Mouse (Mus musculus) gastrocnemius, postnatal 14 days (tissue): ENCODE results near the gene Rab23. TPM values are rescaled to one million over a fixed set of nuclear protein-coding genes. Genes with fewer than 3 reads are reported as not detected.
"Not testable (repeated sequence)": the region's sequence is repeated elsewhere in the genome, so short reads cannot be mapped to it uniquely, and the experiment has no call there.

Experiments used
- DNase-seq: peaks from one replicate; pipeline ENCODE4 v3.0.0; 2021; ENCODE audit warnings: mixed read lengths
- intact Hi-C: fragments of 180-260 bp; cut with DNase I; formaldehyde crosslinking; loops from one replicate; pipeline ENCODE4 v1.15.1; 2025; ENCODE audit warnings: low total_unique reads
- total RNA-seq, 2 experiments: library from RNA; stranded (reverse); gene quantifications; 2 replicates each; pipeline ENCODE4 v1.2.3; 2021

Gene Rab23
- total RNA-seq, 2 experiments from 2014 or later = 6.5 to 7.0 TPM

DNA sequence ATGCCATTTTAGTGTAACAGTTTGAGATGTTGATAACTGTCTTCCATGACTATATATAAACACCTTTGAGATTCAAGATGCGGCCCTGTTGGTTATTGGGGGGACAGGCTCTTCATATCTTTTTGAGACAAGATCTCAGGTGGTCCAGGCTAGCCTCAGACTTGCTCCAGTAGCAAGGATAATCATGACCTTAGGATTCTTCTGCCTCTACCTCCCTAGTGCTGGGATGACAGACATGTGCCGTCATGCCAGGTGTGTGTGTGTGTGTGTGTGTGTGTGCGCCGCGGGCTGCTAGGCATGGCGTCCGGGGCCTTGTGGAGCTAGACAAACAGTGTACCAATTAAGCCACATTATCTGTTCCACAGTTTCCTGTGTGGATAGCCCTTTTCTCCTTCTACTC is 1.3 kb downstream of the Rab23 start:
- no peak for DNase-seq

DNA sequence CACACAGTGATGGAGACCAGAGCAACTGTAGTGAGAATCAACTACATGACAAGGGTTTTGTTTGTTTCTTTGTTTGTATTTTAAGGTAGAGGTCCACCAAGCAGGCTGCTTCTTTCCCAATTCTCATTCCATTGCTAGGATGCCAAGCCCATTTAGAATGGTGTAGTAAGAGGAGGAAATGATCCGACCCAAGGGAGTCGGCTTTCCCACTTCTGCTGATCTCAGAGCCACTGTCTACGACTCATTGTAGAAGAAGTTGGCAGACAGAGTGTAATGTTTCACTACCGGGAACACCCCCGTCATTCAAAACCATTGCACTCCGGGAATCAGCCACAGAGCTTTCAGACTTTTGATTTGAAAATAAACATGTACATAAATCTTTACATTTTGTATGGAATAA is 4.8 kb downstream of the Rab23 start:
- no peak for DNase-seq
- intact Hi-C loops = no loop called here

More for the DNA sequence above, 1.3 kb downstream of the Rab23 start:
- intact Hi-C loops = no loop called here

DNA sequence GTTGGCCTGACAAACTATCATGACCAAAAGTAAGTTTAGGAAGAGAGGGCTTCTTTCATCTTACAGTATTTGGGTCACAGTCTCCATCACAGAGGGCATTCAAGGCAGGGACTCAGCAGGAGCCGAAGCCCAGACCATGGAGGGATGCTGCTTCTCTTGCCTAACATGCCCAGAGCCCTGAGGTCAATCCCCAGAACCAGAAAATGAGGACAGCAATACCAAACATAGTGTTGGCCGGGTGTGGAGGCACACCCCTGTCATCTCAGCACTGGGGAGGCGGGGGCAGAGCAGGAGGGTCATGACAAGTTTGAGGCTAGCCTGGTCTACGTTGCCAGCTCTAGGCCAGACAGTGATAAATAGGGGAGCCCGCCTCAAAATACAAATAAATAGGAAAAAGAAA is 5.4 kb downstream of the Rab23 start:
- DNase-seq = no peak
- intact Hi-C loops = no loop called here

DNA sequence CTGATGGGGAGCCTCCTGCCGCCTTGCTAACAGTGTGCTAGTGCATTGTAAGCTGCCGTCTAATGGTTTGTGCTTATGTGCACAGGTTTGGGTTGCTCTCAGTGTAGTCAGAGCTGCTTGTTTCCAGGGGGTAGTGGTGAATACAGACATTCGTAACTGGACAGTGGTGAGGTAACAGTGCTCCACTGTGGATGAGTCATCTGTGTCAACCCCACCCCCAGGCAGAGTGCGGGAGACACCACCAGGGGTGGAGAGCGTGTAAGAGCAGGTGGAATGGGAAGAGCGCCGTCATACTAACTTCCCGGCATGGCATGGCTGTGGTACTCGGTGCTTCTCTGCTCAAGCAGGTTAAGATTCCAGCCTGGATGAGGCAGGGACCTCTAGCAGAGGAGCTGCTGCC is 13.4 kb downstream of the Rab23 start:
- DNase-seq = no peak
- intact Hi-C loops = no loop called here

DNA sequence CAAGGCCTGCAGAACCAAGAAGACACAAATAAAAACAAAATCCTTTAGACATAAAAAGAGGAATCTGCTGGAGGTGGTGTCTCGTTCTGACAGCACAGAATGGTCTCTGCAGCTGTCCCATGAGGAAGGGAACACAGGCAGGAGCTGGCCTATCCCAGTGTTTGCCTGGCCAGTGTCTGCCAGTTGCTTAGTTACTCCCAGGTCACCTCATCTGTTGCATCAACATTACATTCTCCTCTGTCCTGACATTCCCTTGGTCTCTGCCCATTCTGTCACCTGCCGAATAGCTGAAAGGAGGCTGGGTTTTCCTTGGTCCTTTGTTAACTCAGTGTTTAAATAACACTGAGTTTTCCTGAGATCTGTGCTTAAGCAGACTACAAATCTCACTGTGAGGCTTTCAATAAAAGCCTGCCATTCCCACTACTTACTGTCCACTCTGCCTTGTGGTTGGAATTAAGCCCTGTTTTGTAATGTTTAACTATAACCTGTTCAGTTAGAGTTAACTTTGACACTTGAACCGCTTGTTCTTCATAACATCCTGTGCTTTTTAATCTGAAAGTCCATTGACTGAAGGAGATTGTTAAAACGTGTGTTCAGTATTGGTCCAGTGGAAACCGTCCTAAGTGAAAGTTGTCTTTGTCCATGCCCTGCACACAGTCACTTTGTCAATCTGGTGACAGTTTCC is 14.5 kb downstream of the Rab23 start:
- intact Hi-C loops = no loop called here

DNA sequence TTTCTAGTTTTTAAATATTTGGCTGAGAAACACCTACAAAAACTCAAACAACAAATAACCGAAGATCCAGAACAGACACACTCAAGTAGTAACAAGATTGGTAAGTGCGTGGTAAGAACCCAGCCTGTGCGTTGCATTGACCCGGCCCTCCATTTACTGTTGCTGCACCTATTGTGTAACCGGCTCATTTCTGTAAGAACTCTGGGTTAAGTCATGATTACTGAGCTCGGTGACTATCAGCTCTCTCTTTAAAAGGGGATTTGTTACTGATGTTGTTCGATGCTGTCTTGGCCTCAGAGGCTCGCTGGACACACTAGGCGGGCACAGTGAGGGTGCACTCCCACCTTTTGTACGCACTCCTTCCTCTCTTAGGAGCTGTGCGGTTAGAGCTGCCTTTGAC is 18.6 kb downstream of the Rab23 start:
- intact Hi-C loops = loop anchor here (5.0 kb wide), 2 partner anchors 56 to 71 kb away; partner anchors contain the start of gene Prim2
- no peak for DNase-seq

More for the DNA sequence above, 14.5 kb downstream of the Rab23 start:
- DNase-seq = no peak

DNA sequence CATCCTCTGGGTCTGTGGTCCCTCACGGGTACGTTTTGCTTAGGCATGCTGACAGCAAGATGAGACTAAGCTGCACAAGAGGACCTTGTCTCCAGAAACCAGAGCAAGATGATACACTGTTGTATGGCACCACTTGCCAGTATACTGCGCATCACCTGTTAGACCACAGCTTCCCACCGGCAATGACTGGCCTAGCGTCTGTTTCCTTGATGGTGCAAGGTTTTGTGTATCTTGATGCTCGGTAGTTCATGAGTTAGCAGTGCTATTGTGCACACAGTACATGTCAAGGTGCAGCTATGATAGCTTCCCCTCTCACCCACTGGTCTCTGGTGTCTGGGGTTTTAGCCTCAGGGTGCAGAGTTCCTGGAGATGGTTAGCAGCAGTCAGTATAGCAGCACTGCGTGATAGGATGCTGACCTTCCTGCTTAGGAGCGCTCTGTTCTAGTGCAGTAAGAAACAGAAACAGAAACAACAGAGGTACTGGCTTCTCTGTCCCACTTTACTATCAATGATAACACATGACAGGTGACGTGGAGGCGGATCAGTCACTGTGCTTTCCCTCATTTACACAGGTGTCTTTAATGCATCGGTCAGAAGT is 19.1 kb downstream of the Rab23 start:
- intact Hi-C loops = loop anchor here (5.0 kb wide), 2 partner anchors 56 to 71 kb away; partner anchors contain the start of gene Prim2
- DNase-seq = no peak

DNA sequence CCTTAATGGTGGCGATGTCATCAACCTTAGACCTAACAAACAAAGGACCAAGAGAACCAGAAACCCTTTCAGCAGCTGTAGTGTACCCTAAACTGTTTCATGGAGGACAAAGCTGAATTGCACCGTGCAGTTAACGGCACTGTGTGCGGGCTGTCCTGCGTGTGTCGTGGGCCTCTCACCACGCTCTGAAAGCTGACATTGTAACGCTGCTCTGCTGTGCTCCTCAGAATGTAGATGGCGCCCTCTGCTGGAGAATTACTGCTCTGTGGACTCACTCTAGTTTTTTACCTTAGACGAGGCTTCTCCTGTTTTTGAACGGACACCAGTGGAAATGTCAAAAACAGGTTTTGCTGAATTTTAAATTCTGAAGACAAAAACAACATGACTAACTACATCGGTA is 19.6 kb downstream of the Rab23 start:
- intact Hi-C loops = loop anchor here (5.0 kb wide), 2 partner anchors 57 to 72 kb away; partner anchors contain the start of gene Prim2
- peak; percentile 81 for DNase-seq

DNA sequence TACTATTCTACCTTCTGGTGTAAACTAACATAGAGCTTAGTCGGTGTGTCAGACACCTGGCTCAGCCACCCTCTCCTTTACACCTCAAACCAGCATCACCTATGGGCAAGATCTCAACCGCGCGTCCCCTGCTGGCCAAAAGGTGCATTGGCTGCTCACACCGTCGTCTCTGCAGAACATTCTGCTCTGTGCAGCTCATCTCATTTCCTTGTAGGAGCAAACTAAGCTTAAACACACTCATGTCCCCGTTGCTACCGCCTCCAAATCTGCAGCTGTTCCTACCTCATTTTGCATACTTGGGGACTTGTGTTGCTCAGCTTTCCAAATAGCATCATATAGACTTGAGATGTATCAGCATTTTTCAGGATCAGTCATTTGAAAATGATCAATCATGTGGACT is 23.2 kb downstream of the Rab23 start:
- DNase-seq = no peak
- intact Hi-C loops = no loop called here

DNA sequence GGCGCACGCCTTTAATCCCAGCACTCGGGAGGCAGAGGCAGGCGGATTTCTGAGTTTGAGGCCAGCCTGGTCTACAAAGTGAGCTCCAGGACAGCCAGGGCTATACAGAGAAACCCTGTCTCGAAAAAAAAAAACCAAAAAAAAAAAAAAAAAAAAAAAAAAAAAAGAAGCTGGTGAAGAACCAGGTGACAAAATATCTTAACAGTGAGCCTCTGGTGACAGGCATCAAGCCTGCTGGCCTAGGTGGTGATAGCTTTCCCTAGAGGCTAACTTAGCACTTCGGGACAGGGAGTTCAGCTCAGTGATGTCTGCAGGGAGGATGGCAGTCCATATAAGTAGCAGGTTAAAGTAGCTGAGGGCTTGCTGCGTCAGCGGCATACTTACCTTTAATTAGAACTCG is 25.1 kb downstream of the Rab23 start:
- intact Hi-C loops, DNase-seq: not testable (repeated sequence)

DNA sequence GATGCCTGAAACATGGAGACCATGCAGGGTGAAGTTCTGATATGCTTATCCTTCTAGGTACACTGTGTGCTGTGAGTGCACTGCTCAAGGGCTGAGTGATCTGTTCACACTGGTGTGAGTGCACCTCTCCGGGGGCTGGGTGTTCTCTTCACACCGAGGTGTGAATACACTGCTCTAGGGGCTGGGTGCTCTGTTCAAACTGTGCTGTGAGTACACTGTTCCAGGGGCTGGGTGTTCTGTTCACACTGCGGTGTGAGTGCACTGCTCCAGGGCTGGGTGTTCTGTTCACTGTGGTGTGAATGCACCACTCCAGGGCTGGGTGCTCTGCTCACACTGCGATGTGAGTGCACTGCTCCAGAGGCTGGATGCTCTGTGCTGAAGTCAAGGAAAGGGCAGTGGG is 26.2 kb downstream of the Rab23 start:
- intact Hi-C loops = no loop called here
- no peak for DNase-seq

DNA sequence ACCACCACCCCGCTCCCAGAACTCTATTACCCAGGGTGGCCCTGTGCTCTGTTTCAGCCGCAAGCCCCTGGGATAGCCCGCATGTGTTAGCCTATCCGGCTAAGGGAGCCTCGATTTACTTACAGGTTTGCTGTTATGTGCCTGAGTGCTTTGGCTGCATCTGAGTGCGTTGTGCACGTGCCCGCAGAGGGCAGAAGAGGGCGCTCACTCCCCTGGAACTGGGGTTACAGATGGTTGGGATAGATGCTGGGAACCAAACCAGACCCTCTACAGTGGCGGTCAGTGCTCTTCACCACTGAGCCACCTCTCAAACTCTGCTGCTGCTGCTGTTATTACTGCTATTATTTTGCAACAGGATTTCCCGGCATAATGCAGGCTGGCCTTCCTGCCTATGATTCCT is 29.4 kb downstream of the Rab23 start:
- intact Hi-C loops = no loop called here
- DNase-seq = no peak

DNA sequence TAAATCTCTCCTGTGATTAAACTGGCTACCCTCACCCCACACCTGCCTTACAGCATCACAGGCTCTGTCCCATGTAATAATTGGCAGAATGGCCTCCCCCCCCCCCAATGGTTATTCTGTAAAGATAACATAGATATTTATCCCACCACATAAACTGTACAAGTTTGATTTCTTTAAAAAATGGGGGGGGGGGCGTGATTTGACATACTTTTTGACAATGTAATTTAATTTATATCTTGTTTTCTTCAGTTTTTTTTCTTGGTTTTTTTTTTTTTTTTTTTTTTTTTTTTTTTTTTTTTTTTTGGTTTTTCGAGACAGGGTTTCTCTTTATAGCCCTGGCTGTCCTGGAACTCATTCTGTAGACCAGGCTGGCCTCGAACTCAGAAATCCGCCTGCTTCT is 30.0 kb downstream of the Rab23 start:
- intact Hi-C loops, DNase-seq: not testable (repeated sequence)

DNA sequence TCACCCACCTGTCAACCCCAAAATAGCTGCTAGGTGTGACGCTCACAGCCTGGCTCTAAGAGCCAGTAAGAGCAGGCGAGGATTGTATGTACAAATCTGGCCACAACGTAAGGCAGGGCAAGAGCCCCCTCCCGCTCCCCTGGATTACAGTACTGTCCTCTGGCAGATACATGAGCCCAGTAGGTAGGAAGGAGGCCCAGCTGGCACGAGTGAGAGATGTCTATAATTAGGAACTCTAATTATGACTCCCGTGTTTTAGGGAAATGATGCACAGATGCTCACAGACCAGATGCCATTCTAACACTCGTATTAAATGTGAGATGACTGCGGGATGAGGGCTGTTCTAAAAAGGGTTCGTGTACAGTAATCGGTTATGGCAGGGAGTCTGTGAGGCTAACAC is 31.6 kb downstream of the Rab23 start:
- no peak for DNase-seq

DNA sequence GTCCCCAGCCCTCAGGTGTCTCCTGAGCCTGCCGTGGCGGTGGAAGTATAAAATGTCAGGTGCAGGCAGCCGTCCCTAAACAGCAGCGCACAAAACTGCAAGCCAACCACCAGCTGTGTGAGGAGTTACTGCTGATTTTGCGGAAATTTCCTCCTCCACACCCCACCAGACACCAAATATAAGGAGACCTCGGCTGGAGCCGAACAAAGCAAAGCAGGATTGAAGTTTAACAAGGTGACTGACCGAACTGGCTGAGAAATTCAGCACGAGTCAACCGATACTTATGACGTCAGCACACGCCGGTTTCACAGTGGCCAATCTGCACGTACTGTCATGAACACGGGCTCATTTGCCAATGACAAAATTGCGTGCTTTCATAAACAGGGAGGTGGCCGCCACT is 34.4 kb downstream of the Rab23 start:
- DNase-seq = no peak
- intact Hi-C loops = no loop called here

More for the DNA sequence above, 31.6 kb downstream of the Rab23 start:
- intact Hi-C loops = no loop called here

DNA sequence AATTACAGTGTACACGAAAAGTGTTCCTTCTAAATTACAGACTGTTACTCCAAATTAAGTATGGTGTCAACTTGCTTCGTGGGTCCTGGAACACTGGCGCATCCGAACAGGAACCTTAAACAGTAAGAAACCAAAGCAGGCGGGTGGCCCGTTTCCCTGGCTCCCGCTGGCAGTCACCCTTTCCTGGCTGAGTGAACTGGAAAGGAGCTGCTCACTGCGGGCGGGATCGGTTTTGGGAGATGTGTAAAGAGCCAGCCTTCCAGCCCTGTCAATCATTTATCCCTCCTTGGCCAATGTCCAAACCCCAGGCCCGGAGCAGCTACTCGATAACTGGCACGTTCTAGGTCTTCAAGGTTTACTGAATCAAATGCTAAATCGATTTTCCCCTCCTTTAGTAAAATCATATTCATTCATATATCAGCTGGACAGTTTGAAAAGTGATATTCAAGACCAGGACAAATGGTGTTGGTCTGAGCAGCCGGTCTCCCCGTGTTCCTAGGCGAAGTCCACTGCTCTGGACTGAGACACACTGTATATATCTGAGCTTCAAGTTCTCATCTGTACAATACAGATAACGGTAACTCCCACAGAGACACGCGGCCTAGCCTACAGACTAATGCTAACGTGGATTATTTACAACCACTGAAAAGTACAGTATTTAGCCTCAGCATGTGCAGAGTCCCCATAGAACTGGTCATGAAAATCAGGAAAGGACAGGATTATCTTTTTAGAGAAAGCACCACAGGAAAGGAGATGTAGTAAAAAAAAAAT is 35.5 kb downstream of the Rab23 start:
- intact Hi-C loops = no loop called here
- DNase-seq = peak; percentile 42

DNA sequence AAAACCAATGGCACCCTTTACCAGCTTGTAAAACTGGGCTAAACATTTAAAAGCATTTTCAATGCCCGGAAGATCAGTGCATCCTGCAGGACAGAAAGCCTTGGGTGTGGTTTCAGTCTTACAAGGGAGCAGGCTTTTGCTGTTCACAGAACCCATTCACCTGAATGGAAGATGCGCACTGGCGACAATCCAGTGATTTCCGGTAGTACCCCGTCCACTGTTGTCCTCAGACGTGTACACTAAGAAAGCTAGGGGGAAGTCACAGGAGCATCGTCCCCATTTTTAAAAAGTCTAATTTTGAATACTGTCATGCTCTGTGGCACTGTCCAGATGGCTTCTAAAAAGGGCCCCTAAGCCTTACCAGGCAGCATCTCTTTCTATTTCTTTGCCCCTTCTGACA is 36.1 kb downstream of the Rab23 start:
- DNase-seq = no peak
- intact Hi-C loops = no loop called here

DNA sequence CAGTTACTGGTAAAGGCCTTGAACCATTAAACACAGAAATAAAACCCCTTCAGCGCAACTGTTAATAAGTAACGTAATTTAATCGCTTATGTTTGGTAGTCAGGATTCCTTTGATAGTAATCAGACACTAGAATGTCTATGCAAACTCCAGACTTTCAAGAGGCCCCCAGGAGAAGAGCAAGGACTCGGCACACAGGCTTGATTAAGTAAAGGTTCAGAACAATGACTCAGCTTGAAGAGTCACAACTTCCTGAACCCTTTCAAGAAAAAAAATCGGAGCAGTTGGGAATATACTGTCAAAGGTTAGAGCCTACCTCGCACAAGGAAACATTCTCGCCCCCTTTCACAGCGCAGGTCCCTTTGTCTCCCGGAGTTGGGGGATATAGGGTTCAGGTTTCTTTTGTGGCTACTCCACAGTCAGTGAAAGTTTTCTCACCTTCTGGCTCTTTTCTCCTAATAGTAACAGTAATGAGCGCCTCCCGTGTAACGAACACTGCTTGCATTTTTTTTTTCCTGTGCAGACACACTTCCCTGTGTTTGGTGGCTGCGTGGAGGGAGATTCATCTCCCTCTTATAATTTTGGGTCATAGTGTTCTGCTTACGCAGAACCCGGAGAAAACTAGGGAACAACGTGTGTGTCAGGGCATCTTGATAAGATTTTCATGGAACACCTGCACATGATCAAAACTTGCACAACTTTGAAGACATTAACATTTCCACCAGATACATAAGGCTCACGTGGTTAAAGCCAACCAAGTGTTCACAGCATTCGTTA is 36.8 kb downstream of the Rab23 start:
- no peak for DNase-seq
- intact Hi-C loops = no loop called here

DNA sequence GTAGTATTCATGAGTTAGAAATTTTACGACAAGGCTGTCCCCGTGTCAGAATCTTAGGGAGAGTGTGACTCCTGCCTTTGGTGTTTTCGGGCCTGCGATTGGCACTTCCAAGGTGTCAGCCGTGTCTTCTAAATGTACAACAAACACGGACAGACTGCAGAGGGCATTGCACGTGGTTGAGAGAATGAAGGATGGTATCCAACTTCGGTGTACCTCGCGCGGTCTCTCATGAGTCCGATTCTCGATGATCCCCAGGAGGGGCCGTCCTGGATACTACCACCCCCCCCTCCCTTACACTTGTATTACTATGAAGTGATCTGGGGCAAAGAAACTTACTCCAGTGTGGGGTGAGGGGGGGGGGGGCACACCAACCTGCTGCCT is 37.3 kb downstream of the Rab23 start:
- intact Hi-C loops = no loop called here
- no peak for DNase-seq

DNA sequence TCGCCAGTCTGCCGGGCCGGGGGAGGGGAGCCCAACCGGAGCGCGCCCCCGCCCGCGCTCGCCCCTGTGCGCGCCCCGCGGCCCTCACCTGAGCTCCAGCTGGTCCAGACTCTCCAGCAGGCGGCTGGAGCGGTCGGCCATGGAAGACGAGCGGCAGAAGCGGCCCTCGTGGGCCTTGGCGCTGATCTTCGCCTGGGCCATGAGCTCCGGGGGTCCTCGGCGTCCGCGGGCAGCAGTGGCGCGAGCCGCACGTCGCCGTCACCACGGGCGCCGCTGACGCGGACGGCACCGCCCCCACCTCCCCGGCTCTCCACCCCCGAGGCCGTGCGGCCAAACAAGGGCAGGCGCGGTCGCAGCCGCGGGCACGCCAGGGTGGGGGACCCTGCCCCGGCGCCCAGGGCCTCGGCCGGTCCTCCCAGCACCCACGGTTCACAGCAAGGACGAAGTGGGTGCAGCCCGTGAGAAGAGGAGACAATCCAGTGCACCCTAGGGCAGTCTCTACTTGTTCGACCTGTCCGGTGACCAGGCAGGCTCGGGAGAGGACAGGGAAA is 37.9 kb downstream of the Rab23 start, which contains the start of gene Bag2:
Gene Bag2 (minus strand): TSS at position 305 of the 551 bp plus-strand sequence.
- peak; percentile 68 for DNase-seq
- intact Hi-C loops = no loop called here
